Mouse (Mus musculus) left cerebral cortex, adult 6 months (tissue): ENCODE measurements around the gene Gm28635. TPM values are rescaled to one million over a fixed set of nuclear protein-coding genes. Genes with fewer than 3 reads are reported as not detected.

Experiments
- long read RNA-seq, 2 experiments: library from polyadenylated mRNA; unstranded; transcript quantifications; one replicate each; pipeline ENCODE4 v2.0.0; 2019 to 2020
- polyA plus RNA-seq: library from polyadenylated mRNA; unstranded; fragments of <200 nt; fragmentation: Nextera tagmentation; gene quantifications from 2 replicates; pipeline ENCODE4 v1.2.3, GENCODE M21; 2021

Gene Gm28635
- not detected in 2 replicates for polyA plus RNA-seq
- long read RNA-seq, experiment 1, partial matches to known transcripts, result 0 of 1 reads
- long read RNA-seq, experiment 1, other reads (novel, unspliced or antisense), result 1 of 1 reads
- long read RNA-seq, experiment 2, partial matches to known transcripts, result 0 of 35 reads
- long read RNA-seq, experiment 2, other reads (novel, unspliced or antisense), result 35 of 35 reads

GRCm38 (mm10) chr2:84677968-84678880 is at the start of gene Gm28635, which contains the start of gene Med19:
TSS of gene Gm28635 (minus strand) at chr2:84678041.
TSS of gene Med19 (plus strand) at chr2:84678402.

GRCm38 (mm10) chr2:84727172-84727858 is 49.5 kb upstream of the Gm28635 start, which contains the start of gene Clp1:
TSS of gene Clp1 (minus strand) at chr2:84727350.

DNA sequence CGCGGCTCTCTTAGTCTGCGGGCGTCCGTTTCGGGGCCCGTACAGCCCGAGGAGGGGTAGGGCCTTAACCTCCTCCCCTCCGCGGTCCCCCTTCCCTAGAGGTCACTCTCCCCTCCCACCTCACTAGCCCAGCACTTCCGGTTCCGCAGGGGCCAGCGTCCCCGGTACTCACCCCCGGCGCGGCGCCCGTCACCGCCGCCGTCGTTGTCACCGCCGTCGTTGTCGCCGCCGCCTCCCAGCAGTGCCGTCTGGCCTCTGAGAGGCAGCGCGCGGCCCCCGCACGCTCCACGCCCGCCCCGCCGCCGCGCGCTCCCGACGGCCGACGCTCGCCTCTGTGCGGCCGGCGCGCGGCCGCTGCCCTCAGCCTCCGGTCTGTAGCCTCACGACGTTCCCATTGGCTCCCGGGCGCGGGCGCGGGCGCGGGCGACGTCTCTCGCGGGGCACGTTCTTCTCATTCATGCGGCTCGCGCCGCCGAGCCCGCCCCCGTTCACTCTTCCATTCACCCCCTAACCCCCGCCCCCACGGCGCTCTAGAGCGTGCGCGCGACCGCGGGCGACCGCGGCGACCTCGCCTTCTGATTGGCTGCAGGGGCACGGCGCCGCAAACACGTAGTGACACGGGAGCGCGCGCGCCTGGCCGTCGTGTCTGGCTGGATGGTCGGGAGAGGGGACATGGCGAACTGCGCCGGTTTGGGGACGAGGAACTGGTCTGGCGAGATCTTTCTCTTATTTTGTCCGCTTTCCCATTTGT is 37.1 kb upstream of the Gm28635 start, which contains the start of gene Zdhhc5:
Gene Zdhhc5, minus strand, starts transcription at position 370 of the 751 bp plus-strand sequence.

GRCm38 (mm10) chr2:84679016-84679415 is 1.2 kb upstream of the Gm28635 start, which contains the start of gene Tmx2:
TSS of gene Tmx2 (minus strand) at chr2:84679140.

GRCm38 (mm10) chr2:84670569-84670933 is 7.3 kb downstream of the Gm28635 start, which contains the start of gene Selenoh:
TSS of gene Selenoh (minus strand) at chr2:84670770.

GRCm38 (mm10) chr2:84658806-84659205 is 19.0 kb downstream of the Gm28635 start, which contains the start of gene Btbd18:
TSS of gene Btbd18 (plus strand) at chr2:84659079.

DNA sequence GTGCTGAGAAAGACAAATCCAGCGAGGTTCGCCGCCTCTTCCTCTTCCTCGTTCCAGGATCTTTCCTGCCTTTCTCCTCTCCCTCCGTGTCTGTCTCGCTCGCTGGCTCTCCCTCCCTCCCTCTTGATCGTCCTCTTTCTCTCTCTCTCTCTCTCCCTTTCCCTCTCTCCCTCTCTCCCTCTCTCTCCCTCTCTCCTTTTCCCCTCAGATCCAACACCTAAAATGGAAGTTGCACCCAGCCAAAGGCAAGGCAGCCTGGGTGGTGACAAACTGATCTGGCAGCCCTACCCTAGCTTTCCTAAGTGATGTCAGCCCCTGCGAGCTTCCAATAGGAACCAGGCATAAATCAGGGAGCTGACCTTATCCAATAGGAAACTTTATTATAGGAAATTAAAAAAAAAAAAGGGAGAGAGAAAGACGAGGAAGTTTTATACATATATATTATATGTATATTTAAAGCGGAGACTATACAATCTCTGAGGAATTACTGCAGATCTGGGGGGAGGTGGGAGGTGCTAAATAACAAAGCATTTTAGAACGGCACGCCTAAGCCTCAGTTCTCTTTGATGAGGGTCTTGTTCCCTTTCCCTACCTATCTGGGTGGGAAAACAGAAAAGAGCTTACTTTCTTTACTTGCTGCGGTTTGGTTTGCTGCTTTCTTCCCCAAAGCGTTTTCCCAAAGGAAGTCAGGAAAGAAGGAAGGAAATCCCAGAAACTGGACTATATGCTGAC is 27.2 kb downstream of the Gm28635 start, which contains the start of gene Ctnnd1:
Gene Ctnnd1, minus strand, starts transcription at position 302 of the 732 bp plus-strand sequence.

Other genes starting within 250 kb of the Gm28635 start
- gene Tfpi, start 201.3 kb downstream of the Gm28635 start, polyA plus RNA-seq, result 2.7 and 3.1 TPM in 2 replicates
- 5.0 and 5.6 TPM in 2 replicates for gene Ctnnd1, start 27.3 kb downstream of the Gm28635 start, polyA plus RNA-seq
- 0.06 TPM in 1 of 2 replicates, not detected in the other for gene Btbd18, start 19.0 kb downstream of the Gm28635 start, polyA plus RNA-seq
- gene Selenoh, start 7.3 kb downstream of the Gm28635 start, polyA plus RNA-seq, result 94.1 and 109 TPM in 2 replicates
- 14.4 and 25.0 TPM in 2 replicates for gene Med19, start 361 bp upstream of the Gm28635 start, polyA plus RNA-seq
- gene Tmx2, start 1.1 kb upstream of the Gm28635 start, polyA plus RNA-seq, result 239 and 350 TPM in 2 replicates
- gene Zdhhc5, start 37.1 kb upstream of the Gm28635 start, polyA plus RNA-seq, result 5.5 and 8.0 TPM in 2 replicates
- 10.4 and 10.5 TPM in 2 replicates for gene Clp1, start 49.3 kb upstream of the Gm28635 start, polyA plus RNA-seq
- gene Ypel4, start 56.0 kb upstream of the Gm28635 start, polyA plus RNA-seq, result 19.6 and 26.9 TPM in 2 replicates
- 0.70 and 1.2 TPM in 2 replicates for gene Gm19426, start 65.6 kb upstream of the Gm28635 start, polyA plus RNA-seq
- 9.7 and 14.3 TPM in 2 replicates for gene Serping1, start 97.4 kb upstream of the Gm28635 start, polyA plus RNA-seq
- gene Ube2l6, start 120.8 kb upstream of the Gm28635 start, polyA plus RNA-seq, result 7.5 and 12.5 TPM in 2 replicates
- gene Smtnl1, start 144.6 kb upstream of the Gm28635 start, polyA plus RNA-seq, result not detected in 2 replicates
- gene Timm10, start 149.0 kb upstream of the Gm28635 start, polyA plus RNA-seq, result 174 and 190 TPM in 2 replicates
- 0.14 and 0.29 TPM in 2 replicates for gene Slc43a1, start 160.8 kb upstream of the Gm28635 start, polyA plus RNA-seq
- 5.6 and 49.3 TPM in 2 replicates for gene Rtn4rl2, start 208.7 kb upstream of the Gm28635 start, polyA plus RNA-seq